In genomic region chr15:98180567-98181131, GRCm38 (mm10) we compare ENCODE assay signal across 9 mouse cellular contexts. TPM values are rescaled to one million over a fixed set of nuclear protein-coding genes. Genes with fewer than 3 reads are reported as not detected.
DNase-seq lines count a peak whose midpoint lies in the region; ATAC-seq and TF ChIP-seq lines count a peak whose summit lies in the region.
"Had no signal": no experiment of that assay in that cellular context is flagged by ENCODE, and none has a peak within 500 bp of the region (broad histone marks: within the 10 kb centered on the region; RNA-seq: fewer than 3 reads in every experiment).

No protein-coding gene starts in this region.

- ATAC-seq in erythroblast, adult 5-6 weeks (replicated peaks; ENCODE audit: low FRiP score, poor library complexity, severe bottlenecking): no peak
- no peak for ATAC-seq in limb, embryonic 14.5 days (ENCODE audit: low FRiP score, low read depth)
- ATAC-seq in stomach, embryonic 16.5 days (ENCODE audit: insufficient read depth, low FRiP score): no peak

- peak overlapping the region; percentile 36 for H3K9ac ChIP-seq in limb, embryonic 14.5 days (ENCODE audit: low read depth, low read length, severe bottlenecking)
- peak overlapping the region; percentile 56 for H3K9ac ChIP-seq in stomach, embryonic 16.5 days (ENCODE audit: low read length)

- peaks cover 44% of the 10 kb centered on the region for H3K27me3 ChIP-seq in erythroblast, embryonic 14.5 days (ENCODE audit: control insufficient read depth)
- H3K27me3 ChIP-seq in thymus, adult 2 months (ENCODE audit: control insufficient read depth, insufficient read depth, low read length): peaks cover 8% of the 10 kb centered on the region
- H3K27me3 ChIP-seq in limb, embryonic 14.5 days (ENCODE audit: control insufficient read depth, insufficient read depth, low read length): no peaks in the 10 kb centered on the region
- H3K27me3 ChIP-seq in stomach, embryonic 16.5 days (ENCODE audit: control insufficient read depth, insufficient read depth, low read length): no peaks in the 10 kb centered on the region

- H3K9me3 ChIP-seq in erythroblast, embryonic 14.5 days (ENCODE audit: control insufficient read depth, low read length): no peaks in the 10 kb centered on the region
- no peaks in the 10 kb centered on the region for H3K9me3 ChIP-seq in limb, embryonic 14.5 days (ENCODE audit: control insufficient read depth, low read length)
- no peaks in the 10 kb centered on the region for H3K9me3 ChIP-seq in stomach, embryonic 16.5 days (replicated peaks; ENCODE audit: control insufficient read depth, low read length)

- no peak for DNase-seq in thymus, adult 2 months
- no peak for DNase-seq in thymus, postnatal 25 days
- DNase-seq in limb, embryonic 14.5 days (ENCODE audit: low spot score): no peak
- no peak for DNase-seq in layer of hippocampus, adult 11-12 months (ENCODE audit: low spot score)
- DNase-seq in retina, postnatal 1 day: no peak

- H3K27ac ChIP-seq in thymus, adult 2 months (ENCODE audit: control insufficient read depth, insufficient read depth, low read length): no peak overlapping the region
- H3K27ac ChIP-seq in limb, embryonic 14.5 days (replicated peaks; ENCODE audit: low read depth, low read length): no peak overlapping the region
- H3K27ac ChIP-seq in stomach, embryonic 16.5 days (ENCODE audit: low read length): 0 out of 2 replicates have a peak overlapping the region, but pooled peaks have one; percentile 17

- 19% methylated on average over 26 of the region's 26 CpGs for WGBS in thymus, adult 2 months
- WGBS in limb, embryonic 14.5 days: 7% methylated on average over 26 of the region's 26 CpGs
- WGBS in stomach, embryonic 16.5 days: 6% methylated on average over 26 of the region's 26 CpGs

- H3K36me3 ChIP-seq in erythroblast, embryonic 14.5 days (ENCODE audit: control insufficient read depth): no peaks in the 10 kb centered on the region
- no peaks in the 10 kb centered on the region for H3K36me3 ChIP-seq in thymus, adult 2 months (ENCODE audit: control insufficient read depth, insufficient read depth, low read length)
- no peaks in the 10 kb centered on the region for H3K36me3 ChIP-seq in limb, embryonic 14.5 days (ENCODE audit: control insufficient read depth, insufficient read depth, low read length)
- H3K36me3 ChIP-seq in stomach, embryonic 16.5 days (ENCODE audit: control insufficient read depth, insufficient read depth, low read length): no peaks in the 10 kb centered on the region

- peak overlapping the region; percentile 61 for H3K4me3 ChIP-seq in erythroblast, embryonic 14.5 days (replicated peaks)
- peak overlapping the region; percentile 50 for H3K4me3 ChIP-seq in thymus, adult 2 months (ENCODE audit: control insufficient read depth, insufficient read depth, low read length)
- H3K4me3 ChIP-seq in limb, embryonic 14.5 days (replicated peaks; ENCODE audit: low read length): peak overlapping the region; percentile 50
- peak overlapping the region; percentile 62 for H3K4me3 ChIP-seq in stomach, embryonic 16.5 days (replicated peaks; ENCODE audit: low read length)

- TF ChIP-seq POLR2A in thymus, adult 2 months (IDR thresholded peaks at IDR 0.05; ENCODE audit: control insufficient read depth, extremely low read depth, insufficient read depth, low read length, poor library complexity): no peak
- no peak for TF ChIP-seq POLR2A in limb, embryonic 14.5 days (IDR thresholded peaks at IDR 0.05; ENCODE audit: borderline replicate concordance, extremely low read depth, insufficient read depth, insufficient read length)

- no peak for TF ChIP-seq CTCF in thymus, adult 2 months (IDR thresholded peaks at IDR 0.05; ENCODE audit: borderline replicate concordance, control insufficient read depth, extremely low read depth, insufficient read depth, low read length, poor library complexity)

- H3K4me1 ChIP-seq in erythroblast, embryonic 14.5 days (ENCODE audit: control insufficient read depth): peaks cover 11% of the 10 kb centered on the region
- peaks cover 5% of the 10 kb centered on the region; the same call in 1 of the 2 replicates for H3K4me1 ChIP-seq in thymus, adult 2 months (replicated peaks; ENCODE audit: control insufficient read depth, insufficient read depth, low read length)
- H3K4me1 ChIP-seq in limb, embryonic 14.5 days (ENCODE audit: control insufficient read depth, insufficient read depth, low read length): no peaks in the 10 kb centered on the region
- H3K4me1 ChIP-seq in stomach, embryonic 16.5 days (ENCODE audit: control insufficient read depth, insufficient read depth, low read length): peaks cover 4% of the 10 kb centered on the region; the same call in 1 of the 2 replicates

- peak overlapping the region; percentile 61 for H3K4me2 ChIP-seq in limb, embryonic 14.5 days (replicated peaks; ENCODE audit: low read depth, low read length, severe bottlenecking)
- peak overlapping the region; percentile 74 for H3K4me2 ChIP-seq in stomach, embryonic 16.5 days (ENCODE audit: low read depth, low read length)

RNA-seq across cellular contexts. Expression of gene Ccdc184, which starts 13.7 kb away (rescaled TPM):
- not detected in 2 replicates for polyA plus RNA-seq in erythroblast, embryonic 14.5 days (2012)
- total RNA-seq in erythroblast, adult 5-6 weeks (2015; ENCODE audit: low replicate concordance): not detected in 2 replicates
- total RNA-seq in erythroblast, adult 5-6 weeks (2017; ENCODE audit: low replicate concordance): not detected in 2 replicates
- polyA plus RNA-seq in thymus, adult 2 months (2012; rRNA removed): 1.3 TPM in 2 replicates
- 0.23 and 0.33 TPM in 2 replicates for polyA plus RNA-seq in limb, embryonic 14.5 days (2012; rRNA removed)
- polyA plus RNA-seq in limb, embryonic 14.5 days (2014; fragmentation: Nextera tagmentation; extraction: Ambion mirVana): 0.10 and 0.37 TPM in 2 replicates
- 1.7 and 1.9 TPM in 2 replicates for polyA plus RNA-seq in stomach, embryonic 16.5 days (2015; fragmentation: Nextera tagmentation; extraction: Ambion mirVana)
- total RNA-seq: gastrocnemius, adult 18-20 months had no signal

RNA-seq across cellular contexts. Expression of gene Olfr288, which starts 14.7 kb away (rescaled TPM):
- polyA plus RNA-seq in erythroblast, embryonic 14.5 days (2012): not detected in 2 replicates
- total RNA-seq in erythroblast, adult 5-6 weeks (2015; ENCODE audit: low replicate concordance): not detected in 2 replicates
- not detected in 2 replicates for total RNA-seq in erythroblast, adult 5-6 weeks (2017; ENCODE audit: low replicate concordance)
- polyA plus RNA-seq in thymus, adult 2 months (2012; rRNA removed): not detected in 2 replicates
- polyA plus RNA-seq in limb, embryonic 14.5 days (2012; rRNA removed): not detected in 2 replicates
- polyA plus RNA-seq in limb, embryonic 14.5 days (2014; fragmentation: Nextera tagmentation; extraction: Ambion mirVana): not detected in 2 replicates
- polyA plus RNA-seq in stomach, embryonic 16.5 days (2015; fragmentation: Nextera tagmentation; extraction: Ambion mirVana): not detected in 2 replicates
- total RNA-seq: gastrocnemius, adult 18-20 months had no signal

RNA-seq across cellular contexts. Expression of gene Asb8, which starts 15.2 kb away (rescaled TPM):
- 0.42 and 0.43 TPM in 2 replicates for polyA plus RNA-seq in erythroblast, embryonic 14.5 days (2012)
- 11.3 and 11.7 TPM in 2 replicates for total RNA-seq in erythroblast, adult 5-6 weeks (2015; ENCODE audit: low replicate concordance)
- 7.7 and 11.2 TPM in 2 replicates for total RNA-seq in erythroblast, adult 5-6 weeks (2017; ENCODE audit: low replicate concordance)
- 52.2 and 56.9 TPM in 2 replicates for polyA plus RNA-seq in thymus, adult 2 months (2012; rRNA removed)
- 42.4 and 49.3 TPM in 2 replicates for polyA plus RNA-seq in limb, embryonic 14.5 days (2012; rRNA removed)
- 55.7 and 57.3 TPM in 2 replicates for polyA plus RNA-seq in limb, embryonic 14.5 days (2014; fragmentation: Nextera tagmentation; extraction: Ambion mirVana)
- polyA plus RNA-seq in stomach, embryonic 16.5 days (2015; fragmentation: Nextera tagmentation; extraction: Ambion mirVana): 45.8 and 46.4 TPM in 2 replicates

RNA-seq across cellular contexts. Expression of gene Gm44579, which starts 40.1 kb away (rescaled TPM):
- not detected in 2 replicates for polyA plus RNA-seq in erythroblast, embryonic 14.5 days (2012)
- total RNA-seq in erythroblast, adult 5-6 weeks (2015; ENCODE audit: low replicate concordance): not detected in 2 replicates
- not detected in 2 replicates for total RNA-seq in erythroblast, adult 5-6 weeks (2017; ENCODE audit: low replicate concordance)
- not detected in 2 replicates for polyA plus RNA-seq in thymus, adult 2 months (2012; rRNA removed)
- not detected in 2 replicates for polyA plus RNA-seq in limb, embryonic 14.5 days (2012; rRNA removed)
- polyA plus RNA-seq in limb, embryonic 14.5 days (2014; fragmentation: Nextera tagmentation; extraction: Ambion mirVana): not detected in 2 replicates
- polyA plus RNA-seq in stomach, embryonic 16.5 days (2015; fragmentation: Nextera tagmentation; extraction: Ambion mirVana): not detected in 2 replicates
- total RNA-seq: gastrocnemius, adult 18-20 months had no signal

RNA-seq across cellular contexts. Expression of gene Olfr287, which starts 40.2 kb away (rescaled TPM):
- polyA plus RNA-seq in erythroblast, embryonic 14.5 days (2012): not detected in 2 replicates
- total RNA-seq in erythroblast, adult 5-6 weeks (2015; ENCODE audit: low replicate concordance): not detected in 2 replicates
- total RNA-seq in erythroblast, adult 5-6 weeks (2017; ENCODE audit: low replicate concordance): not detected in 2 replicates
- 0.22 TPM in 1 of 2 replicates, not detected in the other for polyA plus RNA-seq in thymus, adult 2 months (2012; rRNA removed)
- not detected in 2 replicates for polyA plus RNA-seq in limb, embryonic 14.5 days (2012; rRNA removed)
- not detected in 2 replicates for polyA plus RNA-seq in limb, embryonic 14.5 days (2014; fragmentation: Nextera tagmentation; extraction: Ambion mirVana)
- not detected in 2 replicates for polyA plus RNA-seq in stomach, embryonic 16.5 days (2015; fragmentation: Nextera tagmentation; extraction: Ambion mirVana)
- total RNA-seq: gastrocnemius, adult 18-20 months had no signal

Comparison
In these comparisons a context has a peak if more than half of its experiments do, and no peak if none do; other contexts are left out.
1. RNA of gene Asb8, which starts 15.2 kb away (polyA plus RNA-seq): 42.4 to 57.3 TPM in limb, embryonic 14.5 days, 52.2 to 56.9 TPM in thymus, adult 2 months and 45.8 to 46.4 TPM in stomach, embryonic 16.5 days; 0.42 to 0.43 TPM in erythroblast, embryonic 14.5 days; every median in the first group is over 10 times any median in the second.
2. Peak in every context shown above with its lines, with median percentiles within 50 percentile points of each other: H3K4me3 ChIP-seq.